Mouse (Mus musculus) adrenal gland, adult 2 months (tissue): Measurements from ENCODE around the gene Sfmbt2. TPM values are rescaled to one million over a fixed set of nuclear protein-coding genes. Genes with fewer than 3 reads are reported as not detected.

Source experiments
- DNase-seq: peaks from one replicate; pipeline ENCODE4 v3.0.0; 2021
- polyA plus RNA-seq: library from polyadenylated mRNA; depleted of rRNA; stranded (reverse); fragments of >200 nt; gene quantifications from 2 replicates; pipeline ENCODE4 v1.2.3, GENCODE M21; 2012
- total RNA-seq, 2 experiments: library from RNA; stranded (reverse); gene quantifications; 2 replicates each; pipeline ENCODE4 v1.2.3; 2021

Sfmbt2 gene
- total and polyA plus RNA-seq, 3 experiments = 0.09 to 0.83 (median 0.43) TPM

- peak; percentile 60 for DNase-seq
These were observed 2.0 kb downstream of the Sfmbt2 start for GRCm38 (mm10) chr2:10372321-10372723.

GRCm38 (mm10) chr2:10372776-10373507, 2.6 kb downstream of the Sfmbt2 start:
- DNase-seq = peak; percentile 28

GRCm38 (mm10) chr2:10373508-10374206, 3.3 kb downstream of the Sfmbt2 start:
- peak; percentile 11 for DNase-seq

- peak; percentile 11 for DNase-seq
These were observed 4.1 kb downstream of the Sfmbt2 start for GRCm38 (mm10) chr2:10374207-10375023.

- peak; percentile 9 for DNase-seq
These were observed 4.7 kb downstream of the Sfmbt2 start for GRCm38 (mm10) chr2:10375024-10375372.

- no peak for DNase-seq
These were observed 19.7 kb downstream of the Sfmbt2 start for GRCm38 (mm10) chr2:10389988-10390387.

GRCm38 (mm10) chr2:10390791-10391190, 20.5 kb downstream of the Sfmbt2 start:
- DNase-seq = no peak

GRCm38 (mm10) chr2:10395143-10395542, 24.8 kb downstream of the Sfmbt2 start:
- DNase-seq = no peak

- no peak for DNase-seq
These were observed 27.5 kb downstream of the Sfmbt2 start for GRCm38 (mm10) chr2:10397790-10398189.

GRCm38 (mm10) chr2:10406151-10406550, 35.8 kb downstream of the Sfmbt2 start:
- DNase-seq = no peak

- no peak for DNase-seq
These were observed 39.1 kb downstream of the Sfmbt2 start for GRCm38 (mm10) chr2:10409422-10409821.

GRCm38 (mm10) chr2:10410069-10410468, 39.8 kb downstream of the Sfmbt2 start:
- no peak for DNase-seq

GRCm38 (mm10) chr2:10420944-10421420, 50.7 kb downstream of the Sfmbt2 start:
- DNase-seq = no peak

GRCm38 (mm10) chr2:10437290-10437689, 67.0 kb downstream of the Sfmbt2 start:
- no peak for DNase-seq

GRCm38 (mm10) chr2:10441811-10442210, 71.5 kb downstream of the Sfmbt2 start:
- DNase-seq = no peak

GRCm38 (mm10) chr2:10453577-10453976, 83.3 kb downstream of the Sfmbt2 start:
- no peak for DNase-seq

- DNase-seq = no peak
These were observed 88.0 kb downstream of the Sfmbt2 start for GRCm38 (mm10) chr2:10458309-10458708.

- no peak for DNase-seq
These were observed 146.2 kb downstream of the Sfmbt2 start for GRCm38 (mm10) chr2:10516516-10516915.

GRCm38 (mm10) chr2:10521719-10522415, 151.6 kb downstream of the Sfmbt2 start:
- no peak for DNase-seq

- DNase-seq = no peak
These were observed 155.3 kb downstream of the Sfmbt2 start for GRCm38 (mm10) chr2:10525622-10526021.

- no peak for DNase-seq
These were observed 171.5 kb downstream of the Sfmbt2 start for GRCm38 (mm10) chr2:10541762-10542161.

- DNase-seq = no peak
These were observed 172.1 kb downstream of the Sfmbt2 start for GRCm38 (mm10) chr2:10542388-10542787.
